Mouse (Mus musculus) mature B cell (primary cell): Measurements from ENCODE around the gene Ppp4r3a.
"Not testable (repeated sequence)": the region's sequence is repeated elsewhere in the genome, so short reads cannot be mapped to it uniquely, and the experiment has no call there.

ENCODE experiments used
- in situ Hi-C: fragments of 300-500 bp; cut with MboI; formaldehyde crosslinking; loops from 2 replicates; pipeline ENCODE4 v1.14.3; 2019

Gene Ppp4r3a

DNA sequence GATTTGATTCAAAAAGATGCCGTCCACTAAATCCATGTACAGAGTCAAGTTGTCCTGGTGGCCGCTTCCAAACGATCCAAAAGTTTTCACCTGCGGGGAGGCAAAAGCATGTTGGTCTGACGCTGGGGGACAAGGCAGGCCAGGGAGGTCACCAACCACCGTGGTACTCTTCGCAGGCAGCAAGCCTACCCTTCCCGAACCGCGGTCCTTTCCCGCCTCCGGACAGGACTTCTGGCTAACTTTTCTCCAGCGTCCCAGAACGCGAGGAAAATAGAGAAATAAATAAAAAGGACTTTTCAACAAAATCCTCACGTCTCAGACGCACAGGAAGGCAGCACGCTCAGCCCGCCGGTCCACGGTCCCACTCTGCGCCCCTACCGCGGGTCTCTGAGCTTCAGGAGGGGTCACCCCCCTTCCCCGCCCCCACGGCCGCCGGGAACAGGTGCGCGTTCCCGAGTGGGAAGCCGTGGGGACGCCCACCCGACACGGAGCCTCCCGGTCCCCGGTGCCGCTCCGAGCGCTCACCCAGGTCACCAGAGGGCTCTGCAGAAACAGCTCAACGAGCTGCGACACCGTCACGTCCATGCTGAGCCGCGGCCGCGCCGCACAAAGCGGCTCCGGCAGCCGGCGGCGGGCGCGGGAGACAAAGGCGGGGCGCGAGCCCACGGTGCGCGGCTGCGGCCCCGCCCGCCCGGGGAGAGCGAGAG is 55.1 kb downstream of the Ppp4r3a start:
- in situ Hi-C loops, result no loop called here

DNA sequence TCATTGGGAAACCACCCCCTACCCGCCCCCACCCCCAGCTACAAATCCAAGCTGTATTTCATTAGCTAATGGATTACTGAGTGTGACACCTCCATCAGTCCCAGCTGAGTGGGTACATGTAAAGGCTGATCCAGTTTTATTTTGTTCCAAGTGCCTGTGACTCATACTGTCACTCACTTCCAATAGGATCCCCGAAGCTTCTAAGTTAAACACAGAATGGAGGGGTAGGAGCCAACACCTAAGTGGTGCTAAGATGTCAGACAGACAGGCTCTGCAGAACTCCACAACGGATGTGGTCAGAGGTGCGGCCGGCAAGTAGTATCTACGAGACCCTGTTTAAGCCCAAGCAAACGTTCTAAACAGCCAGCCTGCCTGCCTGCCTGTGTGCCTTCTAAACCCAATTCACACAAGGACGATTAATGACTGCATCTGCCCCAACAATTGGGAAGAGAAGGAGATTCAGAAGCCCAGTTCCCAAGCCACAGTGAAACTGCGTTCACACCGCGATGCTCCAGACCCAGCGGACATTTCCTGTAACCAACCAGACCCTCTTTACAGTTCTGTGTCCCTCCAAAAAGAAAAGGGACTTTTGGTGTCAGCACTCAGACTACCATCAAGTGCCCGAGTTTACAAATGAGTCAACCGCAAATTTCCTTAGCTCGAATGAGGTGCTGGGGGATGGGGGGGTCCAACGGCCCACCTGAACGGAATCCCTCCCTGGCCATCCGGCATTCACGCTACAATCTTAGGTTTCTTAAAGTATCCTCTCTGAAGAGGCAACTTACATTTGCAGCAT is 55.9 kb downstream of the Ppp4r3a start:
- in situ Hi-C loops, result no loop called here

DNA sequence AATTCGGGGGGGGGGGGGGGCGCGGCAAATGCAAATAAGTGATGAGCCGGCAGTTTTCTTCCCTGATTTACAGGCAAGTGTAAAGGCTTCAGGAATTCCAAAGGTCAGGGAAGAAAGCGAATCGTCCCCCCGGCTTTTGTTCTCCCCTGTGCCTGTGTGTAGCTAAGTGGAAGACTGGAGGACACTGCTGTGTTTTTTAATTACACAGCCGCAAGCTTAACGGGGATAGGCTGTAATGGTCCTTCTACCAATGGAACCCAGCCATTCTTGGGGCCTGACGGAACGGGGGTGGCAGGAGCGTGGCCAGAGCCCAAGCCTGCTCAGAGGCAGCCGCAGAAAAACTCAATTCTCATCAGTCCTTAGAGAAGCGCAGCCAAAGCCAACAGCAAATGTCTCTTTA is 56.6 kb downstream of the Ppp4r3a start:
- in situ Hi-C loops, result no loop called here

DNA sequence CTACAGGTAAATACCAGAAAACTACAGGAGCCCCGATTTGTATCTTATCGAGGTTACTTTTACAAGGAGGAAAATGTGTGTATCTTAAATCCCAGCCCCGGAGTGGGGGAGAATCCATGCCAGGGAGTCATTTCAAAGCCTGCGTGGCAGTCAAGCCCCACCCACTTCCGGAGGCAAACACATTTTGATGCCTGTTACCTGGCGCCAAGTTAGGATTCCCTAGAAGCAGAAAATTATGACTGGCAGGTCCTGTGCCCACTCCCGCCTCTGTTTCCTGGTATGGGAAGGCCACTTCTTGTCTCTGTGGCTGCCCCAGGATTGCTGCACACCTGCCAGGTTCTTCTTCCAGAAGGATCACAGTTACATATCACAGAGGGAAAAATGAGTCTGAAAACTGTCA is 57.0 kb downstream of the Ppp4r3a start:
- in situ Hi-C loops, result no loop called here

DNA sequence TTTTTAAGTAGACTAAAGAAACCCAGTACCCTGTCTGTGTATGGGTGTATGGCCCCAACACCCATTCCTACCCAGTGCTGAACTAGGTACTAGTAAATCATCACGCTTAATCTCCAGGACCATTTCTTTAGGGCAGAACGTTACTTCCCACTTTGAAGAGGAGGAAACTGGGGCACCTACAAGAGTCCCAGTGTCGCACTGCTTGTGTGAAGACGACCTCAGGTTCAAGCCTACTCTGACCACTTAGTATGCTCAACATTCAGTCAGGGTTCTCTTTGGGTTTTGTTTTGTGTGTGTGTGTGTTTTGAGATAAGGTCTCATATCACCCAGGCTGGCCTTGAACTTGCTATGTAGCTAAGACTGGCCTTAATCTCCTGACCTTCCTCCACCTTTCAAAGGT is 57.5 kb downstream of the Ppp4r3a start:
- in situ Hi-C loops, result no loop called here

DNA sequence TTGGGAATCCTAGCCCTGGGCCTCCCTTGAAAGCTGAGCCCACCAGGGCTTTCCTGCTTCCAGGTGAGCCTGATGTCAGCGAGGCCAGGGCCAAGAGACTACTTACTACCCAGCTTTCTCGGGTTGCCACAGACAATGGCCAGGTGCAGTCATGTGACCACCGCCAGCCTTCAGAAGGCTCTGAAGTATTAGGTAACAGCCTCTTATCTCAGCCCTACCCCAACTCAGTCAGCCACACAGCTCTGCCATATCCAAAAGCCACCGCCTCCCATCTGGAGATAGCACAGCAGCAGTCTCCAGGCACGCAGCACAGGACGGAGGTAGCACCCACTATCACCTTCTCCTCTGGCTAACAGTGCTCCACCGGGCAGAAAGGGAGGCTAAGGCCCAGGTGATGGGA is 58.1 kb downstream of the Ppp4r3a start:
- in situ Hi-C loops, result no loop called here

DNA sequence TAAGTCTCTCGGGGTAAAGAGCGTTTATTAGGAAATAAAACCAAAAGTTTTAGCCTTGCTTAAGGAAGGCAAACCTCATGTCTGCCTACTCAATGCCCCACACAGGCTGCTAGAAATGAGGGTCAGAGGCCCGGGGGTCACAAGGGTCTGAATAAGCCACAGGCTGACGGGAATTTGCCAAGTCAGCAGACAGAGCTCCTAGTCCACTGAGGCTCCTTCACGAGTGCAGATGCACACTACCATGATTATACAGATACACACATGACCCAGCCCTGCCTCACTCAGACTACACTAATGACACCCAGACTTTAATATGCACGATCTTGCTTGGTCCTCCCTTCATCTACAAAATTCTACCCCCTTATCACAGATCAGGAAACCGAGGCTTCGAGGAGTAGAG is 58.7 kb downstream of the Ppp4r3a start:
- in situ Hi-C loops, result no loop called here

DNA sequence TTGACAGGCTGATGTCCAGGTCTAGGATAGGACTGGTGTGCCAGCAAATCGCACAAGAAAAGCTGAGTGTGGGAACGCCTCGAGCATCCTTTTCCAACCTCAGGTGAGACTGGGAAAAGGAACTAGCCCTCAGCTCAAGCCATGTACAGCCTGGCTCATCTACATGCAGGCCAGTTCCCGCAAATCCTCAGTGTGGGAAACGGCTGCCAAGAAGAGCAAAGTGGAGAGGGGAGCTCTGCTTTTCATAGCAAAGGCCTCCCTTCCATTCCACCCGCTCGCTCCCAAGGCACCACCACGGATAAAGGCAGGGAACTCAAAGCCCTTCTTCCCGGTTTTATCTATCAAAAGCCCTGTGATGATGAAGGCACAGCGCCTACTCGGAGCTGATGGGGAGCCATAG is 60.4 kb downstream of the Ppp4r3a start:
- in situ Hi-C loops, result no loop called here

DNA sequence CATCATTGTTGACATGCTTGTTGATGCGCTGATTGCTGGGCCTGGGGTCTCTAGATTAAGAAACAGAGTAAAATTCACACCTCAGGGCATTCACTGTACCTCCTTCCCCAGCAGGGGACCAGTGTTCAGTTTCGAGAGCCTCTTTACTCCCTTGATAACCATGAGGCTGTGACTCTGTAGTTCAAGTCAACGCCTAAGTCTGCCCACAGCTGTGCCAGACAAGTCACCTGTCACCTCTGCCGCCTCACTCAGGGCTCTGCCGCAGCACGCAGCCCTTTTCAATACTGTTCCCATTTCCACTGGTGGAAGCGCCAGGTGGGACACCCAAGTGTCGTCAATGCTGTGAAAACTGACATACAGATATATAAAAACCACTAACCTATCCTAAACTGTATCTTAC is 61.1 kb downstream of the Ppp4r3a start:
- in situ Hi-C loops, result no loop called here

DNA sequence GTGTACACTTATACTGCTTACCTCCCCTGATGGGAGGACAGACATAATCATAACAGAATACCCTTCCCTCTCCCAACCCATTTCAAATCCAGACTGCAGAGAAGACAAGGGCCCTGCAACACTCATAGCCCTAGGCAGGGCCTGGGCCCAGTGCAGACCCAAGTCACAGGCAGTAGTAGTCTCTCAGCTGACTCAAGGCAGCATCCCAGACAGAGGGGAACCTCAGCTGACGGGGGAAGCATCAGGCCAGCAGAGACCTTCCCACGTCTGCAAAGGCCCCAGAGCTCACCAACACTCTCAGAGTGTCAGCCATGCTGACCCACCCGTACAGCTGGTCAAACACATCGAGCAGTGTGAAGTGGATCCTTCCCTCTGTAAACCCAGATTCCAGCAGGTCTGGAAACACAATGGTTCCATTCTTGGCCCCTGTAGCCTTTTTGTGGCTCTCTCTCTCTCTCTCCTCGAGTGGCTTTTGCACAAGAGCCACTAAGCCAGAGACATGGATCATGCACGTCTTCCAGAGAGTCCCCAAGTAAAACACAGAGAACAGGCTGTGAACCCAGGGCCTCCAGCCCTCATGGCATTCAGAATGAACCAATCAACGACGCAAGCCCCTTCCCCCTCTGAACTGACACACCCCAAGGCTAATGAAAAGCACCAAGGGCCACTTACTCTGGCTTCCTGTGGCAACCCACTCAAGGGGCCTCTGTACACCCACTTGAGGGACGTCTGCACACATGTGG is 61.8 kb downstream of the Ppp4r3a start:
- in situ Hi-C loops, result no loop called here

DNA sequence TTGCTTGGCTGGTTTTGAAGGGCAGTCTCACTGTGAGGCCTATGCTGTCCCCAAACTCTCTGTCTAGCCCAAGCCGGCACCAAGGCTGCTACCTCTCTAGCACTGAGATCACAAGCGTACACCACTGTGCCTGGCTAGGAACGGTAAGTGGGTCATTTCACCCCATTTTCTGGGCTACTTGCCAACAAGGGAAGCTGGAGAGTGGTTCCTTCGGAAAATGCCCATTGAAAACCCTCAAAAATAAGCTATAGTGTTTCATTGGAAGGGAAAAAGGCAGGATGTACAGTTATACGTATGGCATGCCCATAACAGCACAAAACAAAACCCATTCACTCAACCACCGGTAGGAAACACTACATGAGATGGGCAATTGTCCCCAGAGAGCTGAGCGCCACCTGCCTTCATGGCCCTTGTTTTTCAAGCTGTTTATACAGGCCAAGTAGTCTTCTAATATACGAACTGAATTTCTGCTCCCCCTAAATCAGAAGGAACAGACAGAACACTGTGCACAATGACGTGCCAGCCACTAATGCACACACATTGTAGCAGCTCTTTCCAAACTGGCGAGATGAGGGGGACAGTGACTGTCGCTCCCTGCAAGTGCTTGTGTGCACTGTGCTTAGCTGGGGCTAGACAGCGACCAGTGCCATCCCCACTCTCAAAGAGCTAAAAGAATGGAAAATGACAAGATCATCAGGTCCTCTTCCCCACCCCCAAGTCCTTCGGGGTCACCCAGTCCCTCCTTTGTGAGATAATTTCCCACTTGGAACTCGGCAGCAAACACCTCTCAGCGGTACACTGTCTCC is 63.1 kb downstream of the Ppp4r3a start:
- in situ Hi-C loops, result no loop called here

DNA sequence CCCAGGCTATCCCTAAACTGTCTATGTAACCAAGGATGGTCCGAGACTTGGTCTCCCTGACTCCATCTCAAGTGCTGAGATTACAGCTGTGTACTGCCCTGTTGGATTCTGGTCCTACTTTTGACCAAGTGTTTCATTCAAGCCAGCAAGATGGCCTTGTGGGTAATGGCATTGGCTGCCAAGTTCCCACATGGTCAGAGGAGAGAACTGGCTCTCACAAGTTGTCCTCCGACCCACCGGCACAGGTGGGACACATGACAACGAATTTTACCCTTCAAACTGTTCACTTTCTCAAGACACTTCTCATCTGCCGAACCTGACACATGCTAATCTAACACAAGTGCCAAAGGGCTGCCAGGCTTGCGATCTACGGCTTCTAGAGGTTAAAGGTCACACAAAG is 64.1 kb downstream of the Ppp4r3a start:
- in situ Hi-C loops, result no loop called here

DNA sequence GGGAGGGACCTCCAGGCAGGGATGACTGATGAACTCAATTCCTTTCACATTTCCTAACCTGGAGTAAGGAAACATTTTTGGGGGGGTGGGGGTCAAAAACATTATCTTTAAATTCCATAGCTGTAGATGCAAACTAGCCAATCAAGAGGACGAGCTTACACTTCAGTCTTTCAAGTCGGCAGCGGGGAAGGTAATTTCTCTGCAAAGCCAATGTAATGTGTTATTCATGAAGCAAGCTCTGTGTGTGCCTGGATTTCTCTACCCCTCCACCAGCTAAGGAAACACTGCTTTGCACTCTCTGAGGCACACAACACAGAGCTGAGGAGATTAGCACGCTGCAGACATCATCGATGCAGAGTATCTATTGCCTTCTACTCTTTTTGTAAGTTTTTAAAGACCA is 64.5 kb downstream of the Ppp4r3a start:
- in situ Hi-C loops, result no loop called here

DNA sequence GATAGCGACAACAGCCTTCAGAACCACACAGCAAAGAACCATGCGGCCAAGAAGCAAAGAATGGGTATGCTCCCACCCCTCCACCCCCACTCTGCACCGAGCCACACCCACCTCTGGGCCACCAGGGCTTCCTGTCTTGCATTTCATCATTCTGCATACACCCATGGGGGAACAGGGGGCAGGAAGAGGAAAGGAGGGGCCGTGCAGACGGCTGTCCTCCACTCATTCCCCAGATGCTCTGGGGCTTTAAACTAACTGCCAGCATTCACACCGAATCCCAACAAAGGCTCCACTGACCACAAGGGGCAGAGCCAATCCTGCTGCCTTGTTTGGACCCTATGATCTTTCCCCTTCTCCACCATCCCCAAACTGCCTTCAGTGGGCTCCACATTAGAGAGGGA is 65.5 kb downstream of the Ppp4r3a start:
- in situ Hi-C loops, result no loop called here

DNA sequence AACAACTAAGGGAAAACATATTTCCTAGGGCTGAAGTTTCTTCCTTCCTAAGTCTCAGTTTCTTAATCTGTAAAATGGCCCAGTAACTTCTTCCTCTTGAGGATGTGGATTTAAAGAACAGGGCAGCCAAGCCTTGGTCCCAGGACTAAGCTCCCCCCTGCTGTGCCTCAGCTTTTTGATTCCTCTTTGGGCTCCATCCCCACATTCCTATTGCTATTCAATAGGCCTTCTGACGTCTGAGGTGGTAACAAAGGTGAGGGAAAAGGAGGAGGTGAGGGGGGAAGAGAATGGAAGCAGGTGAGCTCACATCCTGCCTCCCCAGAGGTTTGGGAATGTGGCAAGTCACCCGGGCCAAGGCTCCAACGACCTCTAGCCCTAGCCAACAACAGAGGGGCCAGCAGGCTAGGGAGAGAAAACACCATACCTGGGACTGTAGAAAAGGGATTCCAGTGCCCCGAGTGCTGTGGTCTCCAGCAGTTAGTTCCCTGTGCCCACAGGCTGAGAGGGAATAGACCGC is 67.0 kb downstream of the Ppp4r3a start:
- in situ Hi-C loops, result no loop called here

DNA sequence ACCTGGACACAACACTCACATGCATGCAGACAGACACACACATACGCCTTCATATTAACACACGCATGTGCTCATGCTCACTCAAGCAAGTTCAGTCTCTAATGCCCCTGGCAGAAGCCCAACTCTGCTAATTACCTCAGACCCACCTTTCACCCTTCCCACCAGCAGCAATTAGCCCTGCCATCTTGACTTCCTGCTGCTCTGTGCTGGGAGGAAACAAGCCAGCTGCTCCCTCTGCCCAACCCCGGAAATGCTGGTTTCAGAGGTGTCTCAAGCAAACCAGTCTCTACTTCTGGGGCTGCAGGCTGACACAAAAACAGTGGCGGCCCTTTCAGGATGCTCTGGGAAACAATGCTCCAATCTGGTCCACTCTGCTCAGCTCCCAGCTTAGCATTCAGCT is 67.6 kb downstream of the Ppp4r3a start:
- in situ Hi-C loops, result no loop called here

DNA sequence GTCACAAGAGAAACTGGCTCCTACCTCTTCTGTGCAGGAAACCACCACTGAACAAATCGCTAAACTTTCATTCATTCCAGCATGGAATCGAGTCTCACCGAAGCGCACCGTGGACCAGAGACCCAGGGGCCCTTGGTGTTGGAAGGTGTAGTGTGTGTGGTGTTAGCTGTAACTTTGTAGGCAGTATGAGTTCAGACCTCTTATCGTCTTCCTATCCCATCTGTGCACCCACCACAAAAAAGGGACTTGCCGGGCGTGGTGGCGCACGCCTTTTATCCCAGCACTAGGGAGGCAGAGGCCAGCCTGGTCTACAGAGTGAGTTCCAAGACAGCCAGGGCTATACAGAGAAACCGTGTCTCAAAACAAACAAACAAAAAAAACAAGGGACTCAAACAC is 68.3 kb downstream of the Ppp4r3a start:
- in situ Hi-C loops, result no loop called here

DNA sequence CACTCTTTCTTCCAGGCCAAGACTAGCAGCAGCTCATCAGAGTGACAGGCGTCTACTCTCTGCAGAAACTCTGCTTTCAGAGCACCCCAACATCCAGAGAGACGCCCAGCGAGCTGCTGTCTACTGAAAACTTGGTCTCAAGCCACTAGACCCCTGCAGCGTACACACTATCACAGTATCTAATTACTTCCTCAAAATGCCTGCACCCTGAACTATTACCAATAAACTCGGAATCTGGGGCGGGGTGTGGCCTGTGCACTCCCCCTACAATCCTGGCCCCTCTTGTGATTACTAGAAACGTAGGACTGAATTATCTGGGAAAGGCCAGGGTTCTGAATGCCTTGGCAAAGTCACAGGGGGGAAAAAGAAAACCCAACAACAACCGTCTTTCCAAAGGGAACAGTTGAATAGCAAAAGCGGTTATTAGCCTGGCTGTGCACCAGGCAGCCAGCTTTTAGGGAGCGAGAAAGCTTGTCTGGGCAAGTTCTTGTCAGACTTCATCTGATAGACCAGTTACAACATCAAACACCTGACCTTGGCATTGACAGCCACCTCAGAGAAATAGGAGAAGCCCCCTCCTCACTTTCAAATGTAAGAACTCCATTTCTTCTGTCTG is 68.8 kb downstream of the Ppp4r3a start:
- in situ Hi-C loops, result no loop called here

DNA sequence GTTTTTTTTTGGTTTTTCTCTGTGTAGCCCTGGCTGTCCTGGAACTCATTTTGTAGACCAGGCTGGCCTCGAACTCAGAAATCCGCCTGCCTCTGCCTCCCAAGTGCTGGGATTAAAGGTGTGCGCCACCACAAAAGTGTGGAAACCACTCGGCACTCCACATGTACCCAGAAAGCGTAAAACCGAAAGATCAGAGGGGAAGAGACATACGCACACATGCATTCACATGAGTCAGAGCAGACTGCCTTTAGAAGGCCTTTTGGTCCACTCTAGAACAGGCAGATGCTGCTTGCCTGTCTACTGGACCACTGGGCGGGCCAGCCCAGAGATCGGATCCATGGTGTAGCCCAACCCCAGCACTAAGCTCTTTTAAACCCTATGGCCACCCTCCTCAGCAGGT is 69.8 kb downstream of the Ppp4r3a start:
- in situ Hi-C loops, result not testable (repeated sequence)

DNA sequence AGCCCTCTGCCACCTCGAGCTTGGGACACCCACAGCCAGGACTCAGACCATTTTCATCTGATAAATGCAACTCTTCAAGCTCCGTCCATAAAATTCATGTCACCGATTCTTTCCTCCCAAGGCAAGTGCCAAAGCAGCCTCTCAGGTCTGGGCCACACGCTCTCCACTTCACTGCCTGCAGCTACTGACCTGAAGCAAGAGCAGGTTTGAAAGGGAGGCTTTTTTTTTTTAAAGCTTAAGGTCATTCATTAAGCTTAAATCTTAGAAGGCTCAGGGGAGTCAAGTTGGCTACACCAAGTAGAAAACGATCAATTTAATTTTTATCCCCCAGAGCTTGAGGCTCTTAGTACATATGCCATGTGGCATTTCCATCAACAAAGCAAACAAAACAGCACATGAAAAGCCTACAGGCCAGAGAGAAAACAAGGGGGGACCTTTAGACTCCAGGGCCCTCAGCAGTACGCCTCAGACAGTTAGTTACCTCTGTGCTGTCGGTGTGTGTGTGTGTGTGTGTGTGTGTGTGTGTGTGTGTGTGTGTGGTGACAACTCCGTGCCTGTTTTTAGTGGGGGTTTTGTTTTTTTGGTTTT is 70.3 kb downstream of the Ppp4r3a start:
- in situ Hi-C loops, result no loop called here
